Mouse (Mus musculus) heart, adult 2 months (tissue): ENCODE data around the gene Syt6.

Experiments
- CTCF ChIP-seq: fragments of 200-600 bp; IDR thresholded peaks from 2 replicates; pipeline ENCODE4 v1.8.1; 2022; ENCODE audit warnings: antibody characterized with exemption, mild to moderate bottlenecking, moderate library complexity
- EP300 ChIP-seq: fragments of 200-500 bp; IDR thresholded peaks from 2 replicates; pipeline ENCODE4 v1.6.1; 2011; ENCODE audit warnings: low read depth, low read length, control low read depth; ENCODE audit not compliant: insufficient read depth
- POLR2A ChIP-seq: fragments of 200-500 bp; IDR thresholded peaks from 2 replicates; pipeline ENCODE4 v1.6.1; 2011; ENCODE audit warnings: mild to moderate bottlenecking, low read depth, low read length, control low read depth; ENCODE audit not compliant: insufficient read depth

DNA sequence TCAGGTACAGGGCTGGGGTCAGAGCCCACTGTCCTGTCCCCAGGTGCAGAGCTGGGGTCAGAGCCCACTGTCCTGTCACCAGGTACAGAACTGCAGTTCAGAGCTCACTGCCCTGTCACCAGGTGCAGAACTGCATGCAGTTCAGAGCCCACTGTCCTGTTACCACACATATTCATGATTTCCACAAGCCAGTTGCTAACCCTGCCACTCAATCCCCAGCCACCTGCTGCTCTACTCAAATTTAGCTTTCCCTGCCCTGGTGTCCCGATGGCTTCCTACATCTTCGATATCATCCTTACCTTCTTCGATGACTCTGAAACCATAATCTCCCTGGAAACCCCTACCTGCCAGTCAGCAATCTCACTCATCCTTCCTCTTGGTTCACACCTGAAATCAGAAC, 88.4 kb downstream of the Syt6 start:
- TF ChIP-seq CTCF: no peak
- no peak for TF ChIP-seq EP300
- TF ChIP-seq POLR2A: no peak
